Mouse (Mus musculus): ENCODE results near the gene Dis3l.

- TF ChIP-seq CTCF (IDR thresholded peaks at IDR 0.05; ENCODE audit: low read depth, low read length): no peak
- TF ChIP-seq POLR2A (IDR thresholded peaks at IDR 0.05; ENCODE audit: extremely low read depth, insufficient read depth, low read length): no peak
Observed at GRCm38 (mm10) chr9:64267231-64267630, 73.9 kb downstream of the Dis3l start.
